Mouse (Mus musculus) layer of hippocampus, postnatal 25 days (tissue): ENCODE data around the gene Epha8. TPM values are rescaled to one million over a fixed set of nuclear protein-coding genes. Genes with fewer than 3 reads are reported as not detected.

Source experiments
- DNase-seq, 2 experiments: peaks; one replicate each; pipeline ENCODE4 v3.0.0; 2022; ENCODE audit warnings: mixed read lengths in 2 of 2, low spot score in 1 of 2; ENCODE audit errors: extremely low spot score in 1 of 2
- total RNA-seq, 2 experiments: library from RNA; stranded (reverse); gene quantifications; 2 replicates each; pipeline ENCODE4 v1.2.3; 2021

The Epha8 gene
- total RNA-seq, 2 experiments from 2014 or later: 1.9 to 2.3 TPM

GRCm38 (mm10) chr4:136960581-136960980 lies 4.0 kb upstream of the Epha8 start:
- no peak for DNase-seq

GRCm38 (mm10) chr4:136960068-136960467 lies 3.5 kb upstream of the Epha8 start:
- DNase-seq: no peak

DNA sequence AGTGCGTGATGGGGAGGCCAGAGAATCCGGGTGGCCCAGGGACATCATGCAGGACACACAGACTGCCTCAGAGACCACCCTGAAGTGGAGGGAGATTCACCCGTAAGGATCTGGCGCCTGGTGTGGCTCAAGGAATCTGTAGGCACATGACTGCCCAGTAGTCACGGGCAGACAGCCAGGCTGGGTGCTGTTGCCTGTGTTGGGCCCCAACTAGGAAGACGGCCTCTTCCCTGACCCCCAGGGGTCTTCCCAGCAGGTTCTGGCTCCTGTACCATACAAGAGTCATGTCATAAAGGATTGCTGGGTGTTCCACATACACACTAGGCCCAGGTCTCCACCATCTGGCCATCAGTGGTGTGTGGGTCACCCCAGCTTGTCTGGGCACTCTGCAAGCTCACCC lies 2.1 kb downstream of the Epha8 start:
- no peak for DNase-seq

DNA sequence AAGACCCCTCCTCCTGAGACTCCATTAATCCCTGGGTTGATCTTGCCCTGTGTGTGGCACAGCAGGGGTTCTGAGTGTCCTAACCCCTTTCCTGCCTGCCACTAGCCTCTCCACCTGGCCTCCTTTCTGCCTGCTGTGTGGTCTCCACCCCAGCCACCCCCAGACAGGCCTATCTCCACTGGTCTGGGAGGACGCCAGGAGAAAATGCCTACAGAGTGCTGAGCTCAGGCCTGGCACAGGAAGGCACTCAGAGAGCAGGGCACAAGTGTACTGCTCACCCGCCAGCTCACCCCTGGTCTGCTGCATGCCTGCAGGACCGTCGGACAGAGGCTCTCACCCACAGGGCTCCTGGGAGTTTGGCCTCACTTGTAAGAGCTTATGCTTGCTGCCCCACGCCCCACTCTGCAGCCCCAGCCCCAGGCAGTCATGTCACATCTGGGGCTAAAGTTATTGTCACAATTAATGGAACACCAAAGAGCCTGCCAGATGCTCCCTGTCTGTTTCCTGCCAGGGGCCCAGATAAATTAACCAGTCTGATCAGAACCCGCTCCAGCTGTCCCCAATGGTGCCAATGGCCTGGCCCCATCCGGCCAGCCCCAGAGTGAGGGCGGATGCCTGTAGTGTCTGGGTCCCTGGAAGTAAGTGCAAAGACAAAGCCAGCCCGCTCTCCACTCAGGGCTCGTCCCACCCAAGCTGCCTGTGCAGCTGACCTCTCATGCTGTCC lies 7.2 kb downstream of the Epha8 start:
- DNase-seq: no peak

DNA sequence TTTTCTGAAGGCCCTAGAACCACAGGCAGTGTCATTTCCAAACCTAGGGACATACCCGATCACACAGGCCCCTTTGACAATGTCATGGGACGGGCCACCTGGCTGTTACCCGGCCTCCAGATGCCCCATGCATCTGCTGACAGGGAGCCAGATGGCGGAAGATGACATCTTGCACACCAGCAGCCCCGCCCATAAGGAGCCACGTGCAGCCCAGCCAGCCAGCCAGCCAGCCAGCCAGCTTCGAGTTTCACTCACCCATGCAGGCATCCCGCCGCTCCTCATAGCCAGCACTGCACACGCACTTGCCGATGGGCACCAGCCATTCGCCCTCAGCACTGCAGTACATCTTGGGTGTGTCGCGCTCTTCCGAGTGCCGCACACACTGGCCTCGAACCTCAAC lies 11.2 kb downstream of the Epha8 start:
- no peak for DNase-seq

- no peak for DNase-seq
Measured at GRCm38 (mm10) chr4:136944558-136945350, 11.9 kb downstream of the Epha8 start.

GRCm38 (mm10) chr4:136943175-136943574 lies 13.4 kb downstream of the Epha8 start:
- no peak for DNase-seq

GRCm38 (mm10) chr4:136942761-136943160 lies 13.9 kb downstream of the Epha8 start:
- no peak for DNase-seq

DNA sequence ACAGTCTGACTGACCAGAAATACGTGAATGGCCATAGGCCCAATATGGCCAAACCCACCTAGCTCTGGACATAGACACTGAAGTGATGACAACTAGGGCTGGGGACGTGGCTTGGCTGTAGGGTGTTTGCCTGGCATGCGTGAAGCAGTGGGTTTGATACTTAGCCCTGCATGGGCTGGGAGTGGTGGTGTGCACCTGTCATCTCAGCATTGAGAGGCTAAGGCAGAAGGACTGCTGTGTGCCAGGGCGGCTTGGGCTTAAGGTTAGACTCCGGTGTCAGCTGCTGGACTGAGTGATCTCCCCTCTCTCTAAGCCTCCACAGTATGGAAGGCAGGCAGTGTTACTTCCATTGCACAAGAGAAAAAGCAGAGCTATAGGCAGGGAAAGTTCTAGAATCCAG lies 18.7 kb downstream of the Epha8 start:
- no peak for DNase-seq

- DNase-seq: no peak
Measured at GRCm38 (mm10) chr4:136937344-136937743, 19.3 kb downstream of the Epha8 start.

DNA sequence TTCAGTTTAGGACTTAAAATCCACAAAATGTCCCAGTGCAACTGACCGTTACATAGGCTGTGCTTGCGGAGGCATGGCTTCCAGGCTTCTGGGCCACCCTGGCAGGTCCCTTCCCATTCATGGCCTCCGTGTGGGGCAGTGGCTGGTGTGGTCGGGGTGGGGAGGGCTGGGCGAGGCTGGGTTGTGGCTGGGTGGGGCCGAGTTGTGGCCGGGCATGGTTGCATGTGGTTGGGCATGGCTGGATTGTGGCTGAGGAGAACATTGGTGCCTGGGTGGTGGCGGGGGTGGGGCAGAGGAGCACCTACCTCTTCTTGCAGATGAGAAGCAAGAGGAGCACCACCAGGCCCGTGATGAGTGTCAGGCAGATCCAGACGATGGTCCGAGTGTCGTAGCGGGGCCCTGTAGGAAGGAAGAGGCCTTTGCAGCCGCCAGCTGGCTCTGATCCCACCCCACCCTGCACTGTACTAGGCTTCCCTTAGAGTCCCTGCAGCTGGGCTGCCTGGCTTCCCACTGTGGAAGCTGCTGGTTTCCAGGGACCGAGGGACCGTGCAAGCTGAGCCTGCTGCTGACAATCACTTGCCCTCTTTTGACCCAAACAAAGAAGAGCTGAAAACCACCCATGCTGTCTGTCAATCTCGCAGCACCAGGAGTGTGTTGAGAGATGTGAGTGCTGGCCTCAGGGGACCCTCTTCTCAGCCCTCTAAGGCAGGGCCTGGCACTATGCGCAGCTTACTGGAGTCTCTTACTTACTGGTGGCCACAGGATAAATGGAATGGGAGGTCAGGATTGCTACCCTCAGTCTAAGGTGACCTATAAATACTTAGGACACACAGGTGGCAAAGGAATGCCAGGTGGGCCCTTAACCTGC lies 21.6 kb downstream of the Epha8 start:
- no peak for DNase-seq

GRCm38 (mm10) chr4:136930474-136930873 lies 26.1 kb downstream of the Epha8 start:
- no peak for DNase-seq

- DNase-seq: no peak
Measured at GRCm38 (mm10) chr4:136928928-136929327, 27.7 kb downstream of the Epha8 start.

DNA sequence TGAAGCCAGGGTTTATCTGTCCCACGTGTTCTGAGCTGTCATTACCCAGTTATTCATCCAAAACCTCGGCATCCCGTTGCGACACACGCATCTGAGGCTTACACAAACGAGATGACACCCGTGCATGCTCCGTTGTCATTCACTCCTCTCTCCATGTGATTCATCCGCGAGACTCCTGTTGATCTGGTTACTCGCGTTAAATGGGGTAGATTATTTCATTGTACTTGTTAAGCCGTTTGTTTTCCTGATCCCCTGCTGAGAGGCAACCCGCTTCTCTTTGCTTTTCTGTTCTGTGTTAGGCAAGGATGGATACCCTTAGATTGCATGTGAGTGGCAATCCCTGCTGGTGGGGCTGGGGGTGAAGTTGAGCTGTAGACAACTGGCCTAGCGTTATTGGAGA lies 30.8 kb downstream of the Epha8 start:
- no peak for DNase-seq

- peak in 1 of 2 experiments; percentile 59 for DNase-seq
Measured at GRCm38 (mm10) chr4:136924529-136924928, 32.1 kb downstream of the Epha8 start.

- DNase-seq: no peak
Measured at GRCm38 (mm10) chr4:136919526-136919925, 37.1 kb downstream of the Epha8 start.

- no peak for DNase-seq
Measured at GRCm38 (mm10) chr4:136918834-136919233, 37.8 kb downstream of the Epha8 start.

DNA sequence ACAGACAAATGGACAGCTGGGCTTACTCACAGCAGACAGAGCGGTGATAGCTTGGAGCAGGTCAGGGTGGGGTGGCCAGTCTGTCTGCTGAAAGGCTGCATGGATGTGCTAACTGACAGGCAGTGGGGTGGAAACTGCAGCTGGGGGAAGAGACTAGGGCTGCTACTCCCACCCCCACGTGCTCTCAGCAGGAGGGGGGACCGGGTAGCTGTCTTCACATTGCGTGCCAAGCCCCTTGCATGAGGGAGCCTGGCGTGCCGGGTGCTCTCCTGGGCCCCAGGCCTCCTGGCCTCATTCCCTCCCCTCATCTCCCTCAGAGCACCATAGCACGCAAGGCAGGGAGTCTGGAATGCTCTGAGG lies 39.5 kb downstream of the Epha8 start:
- no peak for DNase-seq

DNA sequence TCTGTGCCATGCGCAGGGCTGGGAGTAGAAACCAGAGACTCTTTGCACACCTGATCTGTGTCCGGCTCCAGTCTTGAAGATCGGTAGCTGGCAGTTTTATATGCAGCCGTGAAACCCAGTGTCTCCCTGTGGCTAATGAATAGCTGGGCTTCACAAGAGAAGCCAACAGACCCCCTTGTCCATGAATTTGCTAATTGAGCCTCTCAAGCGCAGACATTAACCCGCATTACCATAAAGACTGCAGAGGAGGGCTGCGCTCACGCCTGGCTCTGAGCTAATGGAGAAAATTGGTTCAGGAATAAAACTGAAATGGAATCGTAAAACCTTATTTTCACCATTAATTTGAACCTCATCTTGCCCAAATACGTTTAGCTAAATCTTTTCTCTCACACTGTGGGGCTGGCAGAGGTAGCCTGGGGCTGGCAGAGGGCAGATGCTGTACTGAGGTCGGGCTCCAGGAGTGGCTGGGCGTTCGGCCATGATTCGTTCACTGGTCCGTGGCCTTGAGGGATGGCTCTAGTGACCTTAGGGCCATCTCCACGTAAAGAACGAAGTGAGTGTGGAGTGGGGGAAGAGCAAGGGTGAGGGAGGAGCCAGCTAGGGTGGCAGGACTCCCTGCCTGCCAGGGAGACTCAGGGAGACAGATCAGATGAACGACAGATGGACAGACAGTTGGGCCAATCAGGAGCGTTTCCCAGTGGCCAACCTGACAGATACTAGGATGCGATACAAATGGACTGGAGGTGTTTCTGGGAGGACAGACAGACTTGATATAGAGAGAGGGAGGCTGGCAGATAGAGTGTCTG lies 40.1 kb downstream of the Epha8 start:
- no peak for DNase-seq

DNA sequence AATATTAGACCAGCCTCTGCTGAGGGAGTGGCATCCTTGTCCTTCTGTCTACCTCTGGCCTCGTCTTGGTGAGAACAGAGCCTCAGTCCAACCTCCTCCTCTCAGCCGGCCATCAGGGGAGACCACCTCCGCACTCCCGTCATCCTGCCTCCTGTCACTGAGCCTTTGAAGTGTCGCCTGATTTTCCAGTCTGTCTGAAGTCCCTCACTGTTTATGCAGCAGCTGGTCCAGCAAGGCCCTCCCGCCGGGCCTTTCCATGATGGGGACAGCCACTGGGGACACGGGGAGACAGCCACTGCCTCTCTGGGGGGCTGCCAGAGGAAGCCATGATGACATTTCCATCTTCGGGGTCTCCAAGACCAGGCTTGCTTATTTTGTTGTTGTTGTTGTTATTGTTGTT lies 43.8 kb downstream of the Epha8 start:
- DNase-seq: peak in 1 of 2 experiments; percentile 8
